Mouse (Mus musculus) adipocyte (in vitro differentiated cells): ENCODE results near the gene Olfr97.

Source experiments
- DNase-seq: peaks from one replicate; pipeline ENCODE4 v3.0.0-alpha.2; 2016; ENCODE audit warnings: low spot score

Olfr97 gene

GRCm38 (mm10) chr17:37194782-37195181 is 42.3 kb downstream of the Olfr97 start:
- DNase-seq, result peak; percentile 86

- DNase-seq, result peak; percentile 86
These were observed 43.5 kb downstream of the Olfr97 start, which contains the start of gene Ubd for GRCm38 (mm10) chr17:37193656-37194055. Gene Ubd, plus strand, starts transcription at chr17:37193892.

GRCm38 (mm10) chr17:37193032-37193431 is 44.1 kb downstream of the Olfr97 start:
- DNase-seq, result peak; percentile 81

- peak; percentile 84 for DNase-seq
These were observed 46.4 kb downstream of the Olfr97 start for GRCm38 (mm10) chr17:37190711-37191110.

- DNase-seq, result peak; percentile 31
These were observed 51.7 kb downstream of the Olfr97 start for GRCm38 (mm10) chr17:37185474-37185873.
